Mouse (Mus musculus): Measurements from ENCODE around the gene Slc29a4. TPM values are rescaled to one million over a fixed set of nuclear protein-coding genes. Genes with fewer than 3 reads are reported as not detected.

The Slc29a4 gene
- polyA plus RNA-seq (2014; fragmentation: Nextera tagmentation; extraction: Ambion mirVana) = 9.7 and 10.6 TPM in 2 replicates

GRCm38 (mm10) chr5:142692248-142692647 is at the start of gene Slc29a4:
TSS of gene Slc29a4 (plus strand) at chr5:142692512.
- no peak within 1 kb of the TSS for H3K4me3 ChIP-seq (ENCODE audit: low read depth, low read length)
- no peak within 1 kb of the TSS for H3K27ac ChIP-seq (ENCODE audit: low read depth)
- no peak within 1 kb of the TSS for H3K9ac ChIP-seq (ENCODE audit: low read length)
- no peak within 1 kb of the TSS for H3K4me2 ChIP-seq (ENCODE audit: low read length)
- H3K36me3 ChIP-seq (ENCODE audit: control insufficient read depth, insufficient read depth, low read length) = no peaks in the 10 kb centered on the region
- H3K9me3 ChIP-seq (ENCODE audit: control insufficient read depth, low read length) = no peaks in the 10 kb centered on the region
- H3K27me3 ChIP-seq (replicated peaks; ENCODE audit: control insufficient read depth, insufficient read depth, low read length) = no peaks in the 10 kb centered on the region
- H3K4me1 ChIP-seq (replicated peaks; ENCODE audit: control insufficient read depth, insufficient read depth, low read length) = no peaks in the 10 kb centered on the region
- 45% methylated on average over 14 of the region's 14 CpGs for WGBS
- no peak for ATAC-seq (replicated peaks; ENCODE audit: low FRiP score, low TSS enrichment, low read depth)
- no peak for DNase-seq (ENCODE audit: low spot score)

- Histone ChIP-seq H3K27ac (ENCODE audit: low read depth) (no peak overlapping the region), H3K4me2 (ENCODE audit: low read length) (no peak overlapping the region), H3K36me3 (ENCODE audit: control insufficient read depth, insufficient read depth, low read length) (peaks cover 8% of the 10 kb centered on the region; the same call in 1 of the 2 replicates), H3K4me3 (ENCODE audit: low read depth, low read length) (no peak overlapping the region), H3K4me1 (replicated peaks; ENCODE audit: control insufficient read depth, insufficient read depth, low read length) (peaks cover 5% of the 10 kb centered on the region; the same call in 1 of the 2 replicates), H3K9me3 (ENCODE audit: control insufficient read depth, low read length) (no peaks in the 10 kb centered on the region), H3K27me3 (replicated peaks; ENCODE audit: control insufficient read depth, insufficient read depth, low read length) (no peaks in the 10 kb centered on the region), H3K9ac (ENCODE audit: low read length) (no peak overlapping the region)
- DNase-seq (ENCODE audit: low spot score) (no peak), ATAC-seq (replicated peaks; ENCODE audit: low FRiP score, low TSS enrichment, low read depth) (no peak)
- 83% methylated on average over 7 of the region's 7 CpGs for WGBS
Observed at GRCm38 (mm10) chr5:142648162-142648561, 44.1 kb upstream of the Slc29a4 start.

- H3K4me2 ChIP-seq (ENCODE audit: low read length) = no peak overlapping the region
- ATAC-seq (replicated peaks; ENCODE audit: low FRiP score, low TSS enrichment, low read depth) = no peak
- H3K36me3 ChIP-seq (ENCODE audit: control insufficient read depth, insufficient read depth, low read length) = peaks cover 4% of the 10 kb centered on the region; the same call in 1 of the 2 replicates
- H3K27me3 ChIP-seq (replicated peaks; ENCODE audit: control insufficient read depth, insufficient read depth, low read length) = no peaks in the 10 kb centered on the region
- H3K4me3 ChIP-seq (ENCODE audit: low read depth, low read length) = no peak overlapping the region
- WGBS = 87% methylated on average over 4 of the region's 4 CpGs
- H3K4me1 ChIP-seq (replicated peaks; ENCODE audit: control insufficient read depth, insufficient read depth, low read length) = peaks cover 5% of the 10 kb centered on the region; the same call in 1 of the 2 replicates
- no peak overlapping the region for H3K9ac ChIP-seq (ENCODE audit: low read length)
- no peaks in the 10 kb centered on the region for H3K9me3 ChIP-seq (ENCODE audit: control insufficient read depth, low read length)
- DNase-seq (ENCODE audit: low spot score) = no peak
- no peak overlapping the region for H3K27ac ChIP-seq (ENCODE audit: low read depth)
Observed at GRCm38 (mm10) chr5:142649460-142650050, 42.8 kb upstream of the Slc29a4 start.

- ATAC-seq (replicated peaks; ENCODE audit: low FRiP score, low TSS enrichment, low read depth) (no peak), DNase-seq (ENCODE audit: low spot score) (no peak)
- no peak overlapping the region for H3K9ac ChIP-seq (ENCODE audit: low read length)
- H3K4me2 ChIP-seq (ENCODE audit: low read length) = no peak overlapping the region
- H3K36me3 ChIP-seq (ENCODE audit: control insufficient read depth, insufficient read depth, low read length) = peaks cover 10% of the 10 kb centered on the region; the same call in 1 of the 2 replicates
- no peak overlapping the region for H3K27ac ChIP-seq (ENCODE audit: low read depth)
- WGBS = 69% methylated on average over 3 of the region's 3 CpGs
- H3K27me3 ChIP-seq (replicated peaks; ENCODE audit: control insufficient read depth, insufficient read depth, low read length) = no peaks in the 10 kb centered on the region
- peaks cover 5% of the 10 kb centered on the region; the same call in 1 of the 2 replicates for H3K4me1 ChIP-seq (replicated peaks; ENCODE audit: control insufficient read depth, insufficient read depth, low read length)
- no peaks in the 10 kb centered on the region for H3K9me3 ChIP-seq (ENCODE audit: control insufficient read depth, low read length)
- no peak overlapping the region for H3K4me3 ChIP-seq (ENCODE audit: low read depth, low read length)
Observed at GRCm38 (mm10) chr5:142650390-142650789, 41.9 kb upstream of the Slc29a4 start.

GRCm38 (mm10) chr5:142650794-142651497 is 41.4 kb upstream of the Slc29a4 start:
- ATAC-seq (replicated peaks; ENCODE audit: low FRiP score, low TSS enrichment, low read depth) (no peak; the same call in 1 of the 2 replicates), DNase-seq (ENCODE audit: low spot score) (no peak)
- Histone ChIP-seq H3K4me1 (replicated peaks; ENCODE audit: control insufficient read depth, insufficient read depth, low read length) (peaks cover 5% of the 10 kb centered on the region; the same call in 1 of the 2 replicates), H3K27ac (ENCODE audit: low read depth) (no peak overlapping the region), H3K4me3 (ENCODE audit: low read depth, low read length) (no peak overlapping the region), H3K27me3 (replicated peaks; ENCODE audit: control insufficient read depth, insufficient read depth, low read length) (no peaks in the 10 kb centered on the region), H3K9ac (ENCODE audit: low read length) (no peak overlapping the region), H3K4me2 (ENCODE audit: low read length) (no peak overlapping the region), H3K9me3 (ENCODE audit: control insufficient read depth, low read length) (no peaks in the 10 kb centered on the region), H3K36me3 (ENCODE audit: control insufficient read depth, insufficient read depth, low read length) (peaks cover 14% of the 10 kb centered on the region)
- 62% methylated on average over 6 of the region's 6 CpGs for WGBS

DNA sequence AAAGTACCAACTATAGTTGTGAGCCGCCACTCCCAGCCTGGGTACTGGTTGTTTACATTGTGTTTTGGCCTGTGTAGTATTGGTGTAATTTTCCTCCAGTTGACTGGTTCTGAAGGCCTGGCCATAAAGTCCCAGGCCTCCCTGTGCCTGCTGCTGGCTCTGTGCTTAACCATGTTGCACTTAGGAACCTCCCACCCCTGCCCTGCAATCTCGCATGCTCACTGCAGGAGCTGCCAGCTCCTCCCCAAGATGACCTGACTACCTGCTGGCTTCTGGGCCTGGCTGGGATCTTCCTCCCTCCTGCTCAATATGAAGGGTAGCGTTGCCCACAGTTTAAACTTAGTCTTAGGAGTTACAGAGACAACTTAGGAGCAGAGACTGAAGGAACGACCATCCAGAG is 40.0 kb upstream of the Slc29a4 start:
- Histone ChIP-seq H3K9me3 (ENCODE audit: control insufficient read depth, low read length) (no peaks in the 10 kb centered on the region), H3K27ac (ENCODE audit: low read depth) (no peak overlapping the region), H3K4me3 (ENCODE audit: low read depth, low read length) (no peak overlapping the region), H3K9ac (ENCODE audit: low read length) (no peak overlapping the region), H3K4me1 (replicated peaks; ENCODE audit: control insufficient read depth, insufficient read depth, low read length) (peaks cover 5% of the 10 kb centered on the region; the same call in 1 of the 2 replicates), H3K36me3 (ENCODE audit: control insufficient read depth, insufficient read depth, low read length) (peaks cover 23% of the 10 kb centered on the region), H3K4me2 (ENCODE audit: low read length) (no peak overlapping the region), H3K27me3 (replicated peaks; ENCODE audit: control insufficient read depth, insufficient read depth, low read length) (no peaks in the 10 kb centered on the region)
- ATAC-seq (replicated peaks; ENCODE audit: low FRiP score, low TSS enrichment, low read depth) (no peak), DNase-seq (ENCODE audit: low spot score) (no peak)
- WGBS = 65% methylated on average over 4 of the region's 4 CpGs

DNA sequence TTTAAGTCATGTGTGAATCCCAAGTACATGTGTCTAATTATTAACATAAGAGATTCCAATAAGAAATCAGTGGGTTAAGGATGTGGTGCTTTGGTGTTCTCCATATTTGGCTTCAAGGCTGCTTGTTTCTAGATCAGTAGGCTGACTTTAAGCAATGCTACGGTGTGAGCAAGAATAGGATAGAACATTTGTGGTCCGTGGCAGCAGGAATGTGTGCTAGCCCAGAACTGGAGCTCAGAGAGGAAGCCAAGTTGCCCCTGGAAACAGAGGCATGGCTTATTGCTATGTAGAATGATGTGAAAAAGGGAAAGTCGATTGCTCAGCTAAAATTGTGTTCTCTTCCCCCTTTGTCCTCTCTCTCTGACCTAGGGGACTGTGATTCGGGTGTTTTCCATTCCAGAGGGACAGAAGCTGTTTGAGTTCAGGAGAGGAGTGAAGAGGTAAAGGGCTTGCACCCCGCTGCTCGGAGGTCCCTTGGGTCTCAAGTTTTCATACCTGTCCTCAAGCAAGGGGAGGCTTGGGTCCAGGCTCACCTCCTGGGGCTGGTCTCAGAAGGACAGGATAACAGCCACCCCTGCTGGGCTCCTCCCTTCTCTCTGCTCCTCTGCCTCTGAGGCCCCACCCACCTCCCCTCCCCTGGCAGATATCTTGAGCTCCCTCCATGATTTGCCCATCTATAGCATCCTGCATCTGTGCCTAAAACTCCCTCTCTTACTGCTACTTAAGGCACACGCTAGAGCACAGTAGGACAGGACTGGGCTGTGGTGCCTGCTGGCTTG is 31.5 kb upstream of the Slc29a4 start:
- Histone ChIP-seq H3K27me3 (replicated peaks; ENCODE audit: control insufficient read depth, insufficient read depth, low read length) (no peaks in the 10 kb centered on the region), H3K9ac (ENCODE audit: low read length) (no peak overlapping the region), H3K27ac (ENCODE audit: low read depth) (no peak overlapping the region), H3K9me3 (ENCODE audit: control insufficient read depth, low read length) (no peaks in the 10 kb centered on the region), H3K4me1 (replicated peaks; ENCODE audit: control insufficient read depth, insufficient read depth, low read length) (no peaks in the 10 kb centered on the region), H3K4me2 (ENCODE audit: low read length) (no peak overlapping the region), H3K36me3 (ENCODE audit: control insufficient read depth, insufficient read depth, low read length) (peaks cover 97% of the 10 kb centered on the region), H3K4me3 (ENCODE audit: low read depth, low read length) (no peak overlapping the region)
- no peak for DNase-seq (ENCODE audit: low spot score)
- no peak for ATAC-seq (replicated peaks; ENCODE audit: low FRiP score, low TSS enrichment, low read depth)
- 90% methylated on average over 7 of the region's 7 CpGs for WGBS

DNA sequence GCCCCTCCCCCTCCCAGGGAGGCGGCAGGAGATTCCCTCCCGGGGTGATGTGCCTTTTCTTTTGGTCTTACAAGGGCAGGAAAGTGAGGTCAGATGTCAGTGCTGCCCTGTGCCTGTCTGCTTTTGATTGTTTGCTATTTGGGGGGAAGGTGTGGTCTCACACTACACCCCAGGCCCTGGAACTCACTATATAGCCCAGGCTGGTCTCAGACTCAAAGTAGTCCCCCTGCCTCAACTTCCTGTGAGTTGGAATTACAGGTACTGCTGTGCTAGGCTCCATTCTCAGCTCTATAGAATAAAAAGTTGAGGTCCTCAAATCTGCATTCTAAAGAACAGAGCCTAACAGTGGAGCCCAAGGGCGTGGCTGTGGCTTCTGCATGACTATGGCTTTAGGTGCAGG is 24.4 kb upstream of the Slc29a4 start:
- no peak for ATAC-seq (replicated peaks; ENCODE audit: low FRiP score, low TSS enrichment, low read depth)
- H3K27ac ChIP-seq (ENCODE audit: low read depth) = no peak overlapping the region
- no peak overlapping the region for H3K4me3 ChIP-seq (ENCODE audit: low read depth, low read length)
- no peaks in the 10 kb centered on the region for H3K9me3 ChIP-seq (ENCODE audit: control insufficient read depth, low read length)
- no peaks in the 10 kb centered on the region for H3K27me3 ChIP-seq (replicated peaks; ENCODE audit: control insufficient read depth, insufficient read depth, low read length)
- WGBS = 51% methylated on average over 3 of the region's 3 CpGs
- no peaks in the 10 kb centered on the region for H3K4me1 ChIP-seq (replicated peaks; ENCODE audit: control insufficient read depth, insufficient read depth, low read length)
- no peak overlapping the region for H3K9ac ChIP-seq (ENCODE audit: low read length)
- H3K4me2 ChIP-seq (ENCODE audit: low read length) = no peak overlapping the region
- peaks cover 64% of the 10 kb centered on the region for H3K36me3 ChIP-seq (ENCODE audit: control insufficient read depth, insufficient read depth, low read length)
- DNase-seq (ENCODE audit: low spot score) = no peak
